Mouse (Mus musculus) kidney, embryonic 15.5 days (tissue): ENCODE results near the gene Psors1c2. TPM values are rescaled to one million over a fixed set of nuclear protein-coding genes. Genes with fewer than 3 reads are reported as not detected.
"Not testable (repeated sequence)": the region's sequence is repeated elsewhere in the genome, so short reads cannot be mapped to it uniquely, and the experiment has no call there.

Source experiments
- ATAC-seq: fragments of 200-750 bp; cut with Nextera tagmentation; replicated peaks from 2 replicates; pipeline ENCODE4 v1.8.0; 2017; ENCODE audit warnings: moderate TSS enrichment; ENCODE audit not compliant: low FRiP score
- H3K27ac ChIP-seq: fragments of 300-500 bp; sonication (generic); 2 replicates; pipeline ENCODE4 v1.5.1; 2015; ENCODE audit warnings: mild to moderate bottlenecking, inconsistent platforms
- H3K27me3 ChIP-seq: fragments of 300-500 bp; sonication (generic); 2 replicates; pipeline ENCODE4 v1.6.1; 2015; ENCODE audit warnings: inconsistent platforms
- H3K36me3 ChIP-seq: fragments of 300-500 bp; sonication (generic); 2 replicates; pipeline ENCODE4 v1.6.1; 2015; ENCODE audit warnings: inconsistent platforms
- H3K4me1 ChIP-seq: fragments of 300-500 bp; sonication (generic); 2 replicates; pipeline ENCODE4 v1.6.1; 2015; ENCODE audit warnings: inconsistent platforms
- H3K4me2 ChIP-seq: fragments of 300-500 bp; sonication (generic); 2 replicates; pipeline ENCODE4 v1.6.1; 2015; ENCODE audit warnings: moderate library complexity, mild to moderate bottlenecking, inconsistent platforms
- H3K4me3 ChIP-seq: fragments of 300-500 bp; sonication (generic); replicated peaks from 2 replicates; pipeline ENCODE4 v1.5.1; 2015; ENCODE audit warnings: mild to moderate bottlenecking, inconsistent platforms
- H3K9ac ChIP-seq: fragments of 300-500 bp; sonication (generic); 2 replicates; pipeline ENCODE4 v1.6.1; 2015; ENCODE audit warnings: mild to moderate bottlenecking, inconsistent platforms
- H3K9me3 ChIP-seq: fragments of 300-500 bp; sonication (generic); replicated peaks from 2 replicates; pipeline ENCODE4 v1.6.1; 2016; ENCODE audit warnings: inconsistent platforms
- WGBS: fragments of 180-500 bp; shearing (Covaris S2); methylation state at CpG from one replicate; pipeline ENCODE4 v1.1.7; 2015; ENCODE audit warnings: mixed read lengths; 5-methylcytosine and 5-hydroxymethylcytosine counted together
- polyA plus RNA-seq: library from polyadenylated mRNA; unstranded; fragments of >200 nt; fragmentation: Nextera tagmentation; extraction: Ambion mirVana; gene quantifications from 2 replicates; pipeline ENCODE4 v1.2.1, GENCODE M21; 2015

Psors1c2 gene
- polyA plus RNA-seq, 1 experiment from 2014 or later = 1.5 TPM

DNA sequence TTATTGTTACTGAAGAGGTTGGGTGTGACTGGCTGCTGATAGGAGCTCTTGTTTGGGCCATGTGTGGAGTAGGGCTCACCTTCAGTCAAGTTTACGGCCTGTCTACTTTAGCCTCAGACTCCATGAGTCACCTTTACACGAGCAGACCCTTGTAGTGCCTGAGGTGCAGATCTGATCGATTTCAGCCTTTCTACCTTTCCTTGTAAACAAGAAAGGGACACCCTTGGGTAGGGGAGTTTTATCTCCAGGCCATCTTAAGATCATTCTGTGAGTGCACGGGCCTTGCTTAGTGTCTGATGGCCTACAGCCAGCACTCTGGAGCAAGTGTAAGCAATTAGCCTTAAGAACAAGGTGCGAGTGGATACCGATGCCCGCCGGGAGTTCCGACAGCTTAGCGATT lies 26.1 kb upstream of the Psors1c2 start:
- Histone ChIP-seq H3K27ac (no peak overlapping the region), H3K36me3 (no peaks in the 10 kb centered on the region), H3K4me3 (no peak overlapping the region), H3K4me1 (0 out of 2 replicates have a peak, but pooled peaks cover 3% of the 10 kb centered on the region), H3K4me2 (no peak overlapping the region), H3K27me3 (peaks cover 38% of the 10 kb centered on the region), H3K9ac (no peak overlapping the region), H3K9me3 (no peaks in the 10 kb centered on the region)
- 18% methylated on average over 10 of the region's 10 CpGs for WGBS
- ATAC-seq = no peak

GRCm38 (mm10) chr17:35507556-35508260 lies 25.3 kb upstream of the Psors1c2 start:
- WGBS = 26% methylated on average over 13 of the region's 13 CpGs
- H3K27me3 ChIP-seq = peaks cover 38% of the 10 kb centered on the region
- ATAC-seq = no peak
- no peak overlapping the region for H3K9ac ChIP-seq
- H3K4me3 ChIP-seq = no peak overlapping the region
- no peak overlapping the region for H3K4me2 ChIP-seq
- no peaks in the 10 kb centered on the region for H3K9me3 ChIP-seq
- H3K27ac ChIP-seq = no peak overlapping the region
- no peaks in the 10 kb centered on the region for H3K4me1 ChIP-seq
- H3K36me3 ChIP-seq = peaks cover 5% of the 10 kb centered on the region

GRCm38 (mm10) chr17:35508279-35508678 lies 24.7 kb upstream of the Psors1c2 start:
- WGBS = 61% methylated on average over 5 of the region's 5 CpGs
- H3K9ac ChIP-seq, ATAC-seq, H3K36me3 ChIP-seq, H3K4me2 ChIP-seq, H3K4me1 ChIP-seq, H3K4me3 ChIP-seq, H3K27ac ChIP-seq, H3K9me3 ChIP-seq: not testable (repeated sequence)
- peaks cover 38% of the 10 kb centered on the region for H3K27me3 ChIP-seq

- no peak overlapping the region for H3K9ac ChIP-seq
- ATAC-seq = 0 out of 2 replicates have a peak, but pooled peaks have one; percentile 57
- no peak overlapping the region for H3K4me2 ChIP-seq
- peaks cover 12% of the 10 kb centered on the region for H3K36me3 ChIP-seq
- WGBS = 29% methylated on average over 8 of the region's 8 CpGs
- H3K4me3 ChIP-seq = no peak overlapping the region
- peaks cover 4% of the 10 kb centered on the region for H3K4me1 ChIP-seq
- H3K27ac ChIP-seq = no peak overlapping the region
- H3K27me3 ChIP-seq = peaks cover 38% of the 10 kb centered on the region
- no peaks in the 10 kb centered on the region for H3K9me3 ChIP-seq
Observed at GRCm38 (mm10) chr17:35509284-35509683, 23.7 kb upstream of the Psors1c2 start.

DNA sequence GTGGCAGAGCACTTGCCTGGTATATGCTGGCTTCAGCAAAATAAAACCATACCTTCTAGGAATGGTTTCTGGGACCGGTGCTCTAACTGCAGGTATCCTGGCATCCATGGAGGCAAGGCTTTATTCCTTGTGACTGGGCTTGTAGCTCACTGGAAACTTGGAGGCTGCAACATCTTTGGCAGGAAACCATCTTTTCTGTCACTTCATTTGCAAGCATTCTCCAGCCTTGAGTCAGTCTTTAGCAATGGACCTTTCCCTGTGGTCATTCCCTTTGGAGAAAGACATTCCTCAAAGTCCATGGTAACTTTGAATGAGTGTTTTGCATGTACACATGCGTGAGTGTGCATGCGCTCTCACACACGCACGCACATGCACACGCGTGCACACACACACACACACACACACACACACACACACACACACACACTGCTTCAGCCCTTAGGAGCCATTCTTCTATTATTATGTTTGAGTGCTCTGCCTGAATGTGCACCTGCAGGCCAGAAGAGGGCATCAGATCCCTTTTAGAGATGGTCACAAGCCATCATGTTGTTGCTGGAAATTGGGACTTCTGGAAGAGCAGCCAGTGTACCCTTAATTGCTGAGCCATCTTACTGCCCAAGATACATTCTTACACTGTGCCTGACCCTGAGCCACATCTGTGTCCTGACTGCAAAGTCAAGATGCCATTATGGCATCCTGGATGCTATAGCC lies 19.9 kb upstream of the Psors1c2 start:
- WGBS = 97% methylated on average over 7 of the region's 7 CpGs
- Histone ChIP-seq H3K4me1 (peaks cover 30% of the 10 kb centered on the region), H3K9me3 (no peaks in the 10 kb centered on the region), H3K27ac (no peak overlapping the region), H3K9ac (no peak overlapping the region), H3K4me2 (no peak overlapping the region), H3K4me3 (no peak overlapping the region), H3K27me3 (peaks cover 4% of the 10 kb centered on the region), H3K36me3 (peaks cover 15% of the 10 kb centered on the region)
- no peak for ATAC-seq

GRCm38 (mm10) chr17:35513886-35514285 lies 19.1 kb upstream of the Psors1c2 start:
- H3K4me1 ChIP-seq = peaks cover 34% of the 10 kb centered on the region
- 0 out of 2 replicates have a peak, but pooled peaks cover 3% of the 10 kb centered on the region for H3K27me3 ChIP-seq
- no peak for ATAC-seq
- H3K36me3 ChIP-seq = peaks cover 15% of the 10 kb centered on the region
- peak overlapping the region; percentile 88 for H3K4me2 ChIP-seq
- no peak overlapping the region for H3K27ac ChIP-seq
- 20% methylated on average over 2 of the region's 2 CpGs for WGBS
- H3K9ac ChIP-seq = no peak overlapping the region
- H3K4me3 ChIP-seq = peak overlapping the region; percentile 68; the same call in 1 of the 2 replicates
- H3K9me3 ChIP-seq = no peaks in the 10 kb centered on the region

GRCm38 (mm10) chr17:35514756-35515155 lies 18.2 kb upstream of the Psors1c2 start:
- H3K4me3 ChIP-seq = peak overlapping the region; percentile 68
- peak overlapping the region; percentile 62; the same call in 1 of the 2 replicates for H3K9ac ChIP-seq
- H3K9me3 ChIP-seq = no peaks in the 10 kb centered on the region
- H3K4me1 ChIP-seq = peaks cover 34% of the 10 kb centered on the region
- no peaks in the 10 kb centered on the region for H3K27me3 ChIP-seq
- peaks cover 15% of the 10 kb centered on the region for H3K36me3 ChIP-seq
- H3K4me2 ChIP-seq = peak overlapping the region; percentile 88
- WGBS = 40% methylated on average over 6 of the region's 6 CpGs
- H3K27ac ChIP-seq = no peak overlapping the region
- ATAC-seq = no peak

GRCm38 (mm10) chr17:35515911-35516640 lies 16.9 kb upstream of the Psors1c2 start:
- H3K4me3 ChIP-seq = peak overlapping the region; percentile 68
- peak overlapping the region; percentile 51 for H3K27ac ChIP-seq
- peaks cover 34% of the 10 kb centered on the region for H3K4me1 ChIP-seq
- H3K36me3 ChIP-seq = peaks cover 19% of the 10 kb centered on the region
- H3K9ac ChIP-seq = peak overlapping the region; percentile 62
- peak; percentile 13 for ATAC-seq
- peak overlapping the region; percentile 88 for H3K4me2 ChIP-seq
- no peaks in the 10 kb centered on the region for H3K9me3 ChIP-seq
- no peaks in the 10 kb centered on the region for H3K27me3 ChIP-seq
- WGBS = 4% methylated on average over 25 of the region's 25 CpGs

DNA sequence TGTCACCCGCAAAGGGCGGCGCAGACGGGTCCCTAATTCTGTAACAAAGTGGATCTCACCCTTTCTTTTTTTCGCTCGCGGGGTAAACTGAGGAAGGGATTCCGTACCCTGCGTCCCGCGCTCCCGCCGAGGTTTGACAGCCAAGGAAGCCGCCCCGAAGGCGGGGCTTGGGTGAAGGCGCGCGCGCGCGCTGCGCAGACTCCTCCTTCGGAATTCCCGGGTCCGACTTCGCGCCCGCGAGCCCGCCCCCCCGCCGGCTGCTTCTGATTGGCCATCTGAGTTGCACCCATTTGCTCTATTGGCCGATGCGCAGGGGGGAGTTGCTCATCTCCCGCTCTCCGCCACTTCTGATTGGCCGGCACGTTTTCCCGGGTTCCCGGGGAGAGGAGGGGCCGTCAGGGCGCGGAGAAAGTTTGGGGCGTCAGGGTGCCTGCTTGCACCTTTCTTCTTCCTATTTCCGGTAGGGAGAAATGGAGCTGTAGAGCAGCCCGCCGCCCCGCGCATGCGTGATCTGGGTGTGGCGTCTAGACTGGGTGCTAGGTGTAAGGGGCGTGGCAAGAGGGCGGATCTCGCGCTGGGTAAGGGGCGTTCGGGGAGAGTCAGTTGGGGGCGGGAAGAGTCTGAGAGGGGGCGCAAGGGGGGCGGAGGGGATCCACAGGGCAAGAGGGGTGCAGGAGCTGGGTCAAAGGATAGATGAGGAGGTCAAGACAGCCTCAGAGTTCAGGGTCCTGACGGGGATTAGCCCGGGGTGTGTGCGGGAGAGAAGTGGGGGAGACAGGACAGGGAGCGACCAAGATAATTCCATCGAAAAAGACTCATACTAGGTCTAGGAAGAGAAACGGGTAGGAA lies 16.1 kb upstream of the Psors1c2 start, which contains the start of the genes Tcf19 and Cchcr1:
TSS of gene Tcf19 (minus strand) at position 173 of the 849 bp plus-strand sequence.
TSS of gene Cchcr1 (plus strand) at position 449 of the 849 bp plus-strand sequence.
- H3K4me1 ChIP-seq = peaks cover 34% of the 10 kb centered on the region
- H3K36me3 ChIP-seq = peaks cover 26% of the 10 kb centered on the region
- peak; percentile 96 for ATAC-seq
- WGBS = under 1% methylated on average over 67 of the region's 67 CpGs
- peak within 1 kb of the TSS; percentile 62 for H3K9ac ChIP-seq
- H3K4me3 ChIP-seq = peak within 1 kb of the TSS; percentile 68
- peak within 1 kb of the TSS; percentile 88 for H3K4me2 ChIP-seq
- H3K9me3 ChIP-seq = no peaks in the 10 kb centered on the region
- H3K27me3 ChIP-seq = no peaks in the 10 kb centered on the region
- peak within 1 kb of the TSS; percentile 73 for H3K27ac ChIP-seq

DNA sequence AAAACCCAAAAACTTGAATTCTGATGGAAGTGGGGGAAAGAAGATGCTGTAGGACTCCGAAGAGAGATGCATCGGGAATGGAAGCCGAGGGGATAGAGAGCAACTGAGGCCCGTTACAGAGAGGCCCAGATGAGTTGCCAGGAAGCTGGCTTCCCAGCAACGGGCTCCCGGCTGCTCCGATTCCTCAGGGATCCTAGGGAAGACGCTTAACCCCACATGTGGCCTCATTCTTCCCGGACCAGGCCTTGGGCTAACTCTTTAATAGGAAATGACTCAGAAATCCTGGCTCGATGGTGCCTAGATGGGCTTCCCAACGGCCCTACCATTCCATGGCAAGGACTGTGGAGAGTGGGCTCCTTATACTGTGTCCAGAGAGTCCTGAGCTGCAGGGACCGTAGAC lies 15.5 kb upstream of the Psors1c2 start:
- no peaks in the 10 kb centered on the region for H3K9me3 ChIP-seq
- no peaks in the 10 kb centered on the region for H3K27me3 ChIP-seq
- H3K4me2 ChIP-seq = peak overlapping the region; percentile 88
- ATAC-seq = no peak
- peak overlapping the region; percentile 73 for H3K27ac ChIP-seq
- peaks cover 34% of the 10 kb centered on the region for H3K4me1 ChIP-seq
- H3K36me3 ChIP-seq = peaks cover 24% of the 10 kb centered on the region
- H3K9ac ChIP-seq = peak overlapping the region; percentile 48
- peak overlapping the region; percentile 68 for H3K4me3 ChIP-seq
- WGBS = 5% methylated on average over 12 of the region's 12 CpGs

DNA sequence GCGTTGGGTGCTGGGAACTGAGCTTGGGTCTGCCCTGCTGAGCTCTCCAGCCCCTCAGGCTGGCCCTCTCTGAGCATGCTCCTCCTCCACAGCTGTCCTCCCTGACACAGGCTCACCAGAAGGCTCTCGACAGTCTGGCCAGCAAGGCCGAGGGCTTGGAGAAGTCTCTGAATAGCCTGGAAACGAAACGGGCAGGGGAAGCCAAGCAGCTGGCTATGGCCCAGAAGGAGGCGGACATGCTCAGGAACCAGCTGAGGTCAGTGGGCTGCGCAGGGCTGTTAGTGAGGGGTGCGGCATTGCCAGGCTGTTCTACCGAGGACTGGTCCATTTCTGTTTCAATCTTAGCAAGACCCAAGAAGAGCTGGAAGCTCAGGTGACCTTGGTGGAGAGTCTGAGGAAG lies 8.6 kb upstream of the Psors1c2 start:
- Histone ChIP-seq H3K4me2 (no peak overlapping the region), H3K36me3 (peaks cover 74% of the 10 kb centered on the region), H3K4me1 (no peaks in the 10 kb centered on the region), H3K4me3 (no peak overlapping the region), H3K9me3 (no peaks in the 10 kb centered on the region), H3K27me3 (no peaks in the 10 kb centered on the region), H3K27ac (no peak overlapping the region), H3K9ac (no peak overlapping the region)
- 86% methylated on average over 9 of the region's 9 CpGs for WGBS
- ATAC-seq = no peak
